Mouse (Mus musculus) C2C12 (cell line): ENCODE measurements at regions not wholly inside any gene's neighbourhood (a gene's known extent, or its start where the extent isn't known, plus 50 kb on each side); places are given as distances from the start of the nearest gene placed in this dataset.

Experiments used
- H3K27me3 ChIP-seq: one replicate; pipeline ENCODE4 v1.6.1; 2011; ENCODE audit not compliant: control insufficient read depth, insufficient read depth, insufficient read length
- H3K36me3 ChIP-seq: one replicate; pipeline ENCODE4 v1.6.1; 2011; ENCODE audit not compliant: control insufficient read depth, insufficient read depth
- H3K4me3 ChIP-seq: one replicate; pipeline ENCODE4 v1.5.1; 2011; ENCODE audit warnings: mild to moderate bottlenecking, control low read depth; ENCODE audit not compliant: poor library complexity, insufficient read depth, severe bottlenecking
- H3K79me2 ChIP-seq: one replicate; pipeline ENCODE4 v1.6.1; 2011; ENCODE audit not compliant: control insufficient read depth, insufficient read depth
- H3K79me3 ChIP-seq: one replicate; pipeline ENCODE4 v1.6.1; 2011; ENCODE audit warnings: low read depth, control low read depth
- H3ac ChIP-seq: one replicate; pipeline ENCODE3; 2011; ENCODE audit warnings: low read depth; ENCODE audit not compliant: control insufficient read depth, insufficient read length
- CEBPB ChIP-seq: IDR thresholded peaks from one replicate; pipeline ENCODE4 v1.6.1; 2011; ENCODE audit warnings: low read depth, mild to moderate bottlenecking, control low read depth, moderate library complexity
- CTCF ChIP-seq: IDR thresholded peaks from one replicate; pipeline ENCODE4 v1.5.1; 2011; ENCODE audit not compliant: control insufficient read depth, insufficient read depth, insufficient read length
- FOSL1 ChIP-seq: IDR thresholded peaks from one replicate; pipeline ENCODE4 v1.8.0; 2011; ENCODE audit warnings: mild to moderate bottlenecking, low read length; ENCODE audit not compliant: poor library complexity, insufficient read depth, severe bottlenecking
- MAX ChIP-seq: IDR thresholded peaks from one replicate; pipeline ENCODE4 v1.6.1; 2011; ENCODE audit warnings: mild to moderate bottlenecking, control low read depth
- MYOD1 ChIP-seq: IDR thresholded peaks from one replicate; pipeline ENCODE4 v1.6.1; 2011; ENCODE audit warnings: low read depth; ENCODE audit not compliant: control insufficient read depth, insufficient read length
- MYOG ChIP-seq: IDR thresholded peaks from one replicate; pipeline ENCODE4 v1.6.1; 2011; ENCODE audit not compliant: control insufficient read depth, insufficient read length; ENCODE audit errors: extremely low read depth
- USF1 ChIP-seq: IDR thresholded peaks from one replicate; pipeline ENCODE4 v1.6.1; 2011; ENCODE audit warnings: low read depth, mild to moderate bottlenecking, control low read depth, moderate library complexity

GRCm38 (mm10) chr11:19389136-19389535, 370.4 kb upstream of the Meis1 start:
- Histone ChIP-seq H3K79me3 (no peaks in the 10 kb centered on the region), H3K36me3 (no peaks in the 10 kb centered on the region), H3ac (no peak overlapping the region), H3K27me3 (no peaks in the 10 kb centered on the region), H3K4me3 (no peak overlapping the region), H3K79me2 (no peaks in the 10 kb centered on the region)
- TF ChIP-seq MYOG: no peak
- no peak for TF ChIP-seq CEBPB
- TF ChIP-seq USF1: no peak
- no peak for TF ChIP-seq CTCF
- no peak for TF ChIP-seq MYOD1
- TF ChIP-seq FOSL1: no peak
- no peak for TF ChIP-seq MAX

GRCm38 (mm10) chr11:19392190-19392589, 373.4 kb upstream of the Meis1 start:
- Histone ChIP-seq H3K27me3 (no peaks in the 10 kb centered on the region), H3K4me3 (no peak overlapping the region), H3K79me2 (no peaks in the 10 kb centered on the region), H3ac (no peak overlapping the region), H3K36me3 (no peaks in the 10 kb centered on the region), H3K79me3 (no peaks in the 10 kb centered on the region)
- TF ChIP-seq USF1 (no peak), FOSL1 (no peak), CEBPB (no peak), CTCF (no peak), MYOG (no peak), MAX (no peak), MYOD1 (no peak)

GRCm38 (mm10) chr11:19394372-19394771, 375.6 kb upstream of the Meis1 start:
- Histone ChIP-seq H3K36me3 (no peaks in the 10 kb centered on the region), H3K79me3 (no peaks in the 10 kb centered on the region), H3K27me3 (no peaks in the 10 kb centered on the region), H3K79me2 (no peaks in the 10 kb centered on the region), H3K4me3 (no peak overlapping the region), H3ac (no peak overlapping the region)
- TF ChIP-seq MAX (no peak), CEBPB (no peak), USF1 (no peak), MYOD1 (no peak)

- Histone ChIP-seq H3K36me3 (no peaks in the 10 kb centered on the region), H3K79me3 (no peaks in the 10 kb centered on the region)
- no peak for TF ChIP-seq USF1
- no peak for TF ChIP-seq MYOG
- no peak for TF ChIP-seq FOSL1
- no peak for TF ChIP-seq CTCF
- TF ChIP-seq CEBPB: no peak
- TF ChIP-seq MYOD1: no peak
- no peak for TF ChIP-seq MAX
Measured at GRCm38 (mm10) chr11:19400396-19400795, 381.6 kb upstream of the Meis1 start.

GRCm38 (mm10) chr11:19420143-19420542, 401.4 kb upstream of the Meis1 start:
- Histone ChIP-seq H3K79me2 (no peaks in the 10 kb centered on the region), H3K79me3 (no peaks in the 10 kb centered on the region), H3K27me3 (no peaks in the 10 kb centered on the region), H3ac (no peak overlapping the region), H3K4me3 (no peak overlapping the region), H3K36me3 (no peaks in the 10 kb centered on the region)
- no peak for TF ChIP-seq USF1
- no peak for TF ChIP-seq FOSL1
- TF ChIP-seq MYOD1: no peak
- no peak for TF ChIP-seq MYOG
- no peak for TF ChIP-seq MAX
- no peak for TF ChIP-seq CTCF
- no peak for TF ChIP-seq CEBPB

More at GRCm38 (mm10) chr11:19400396-19400795, 381.6 kb upstream of the Meis1 start:
- Histone ChIP-seq H3K4me3 (no peak overlapping the region), H3K27me3 (no peaks in the 10 kb centered on the region), H3ac (no peak overlapping the region), H3K79me2 (no peaks in the 10 kb centered on the region)

GRCm38 (mm10) chr11:19423268-19423667, 404.5 kb upstream of the Meis1 start:
- no peak for TF ChIP-seq MYOG
- no peak for TF ChIP-seq USF1
- no peak for TF ChIP-seq FOSL1
- TF ChIP-seq CEBPB: no peak
- TF ChIP-seq MAX: no peak
- TF ChIP-seq CTCF: no peak
- TF ChIP-seq MYOD1: no peak
- Histone ChIP-seq H3ac (no peak overlapping the region), H3K79me3 (no peaks in the 10 kb centered on the region), H3K36me3 (no peaks in the 10 kb centered on the region), H3K4me3 (no peak overlapping the region), H3K79me2 (no peaks in the 10 kb centered on the region), H3K27me3 (no peaks in the 10 kb centered on the region)
